Mouse (Mus musculus) heart, postnatal 0 days (tissue): ENCODE data around the gene Abhd6. TPM values are rescaled to one million over a fixed set of nuclear protein-coding genes. Genes with fewer than 3 reads are reported as not detected.

Experiments used
- ATAC-seq: fragments of 200-750 bp; cut with Nextera tagmentation; 2 replicates; pipeline ENCODE4 v1.8.0; 2017; ENCODE audit warnings: low read depth, moderate number of reproducible peaks, moderate library complexity; ENCODE audit not compliant: insufficient read depth
- DNase-seq: peaks from one replicate; pipeline ENCODE4 v3.0.0-alpha.2; 2016; ENCODE audit warnings: low spot score
- H3K27ac ChIP-seq: fragments of 300-500 bp; sonication (generic); 2 replicates; pipeline ENCODE4 v1.5.1; 2014; ENCODE audit warnings: low read depth, mild to moderate bottlenecking
- H3K27me3 ChIP-seq: fragments of 300-500 bp; sonication (generic); 2 replicates; pipeline ENCODE4 v1.6.1; 2014; ENCODE audit warnings: low read length, mixed read lengths; ENCODE audit not compliant: control insufficient read depth, insufficient read depth
- H3K36me3 ChIP-seq: fragments of 300-500 bp; sonication (generic); replicated peaks from 2 replicates; pipeline ENCODE4 v1.6.1; 2014; ENCODE audit warnings: low read length, mixed read lengths; ENCODE audit not compliant: control insufficient read depth, insufficient read depth
- H3K4me1 ChIP-seq: fragments of 300-500 bp; sonication (generic); 2 replicates; pipeline ENCODE4 v1.6.1; 2014; ENCODE audit warnings: antibody characterized with exemption; ENCODE audit not compliant: control insufficient read depth, insufficient read depth
- H3K4me2 ChIP-seq: fragments of 300-500 bp; sonication (generic); 2 replicates; pipeline ENCODE4 v1.6.1; 2014; ENCODE audit warnings: low read depth, mild to moderate bottlenecking, low read length, moderate library complexity
- H3K4me3 ChIP-seq: fragments of 300-500 bp; sonication (generic); 2 replicates; pipeline ENCODE4 v1.5.1; 2014; ENCODE audit warnings: low read depth, low read length
- H3K9ac ChIP-seq: fragments of 300-500 bp; sonication (generic); replicated peaks from 2 replicates; pipeline ENCODE4 v1.6.1; 2014; ENCODE audit warnings: low read depth, low read length, mixed read lengths
- H3K9me3 ChIP-seq: fragments of 300-500 bp; sonication (generic); replicated peaks from 2 replicates; pipeline ENCODE4 v1.6.1; 2016; ENCODE audit warnings: low read length; ENCODE audit not compliant: control insufficient read depth
- CTCF ChIP-seq: IDR thresholded peaks from 2 replicates; pipeline ENCODE4 v1.5.1; 2016; ENCODE audit warnings: antibody characterized with exemption, control low read depth, low read depth
- EP300 ChIP-seq: IDR thresholded peaks from 2 replicates; pipeline ENCODE4 v1.6.1; 2016; ENCODE audit warnings: antibody characterized with exemption, low read depth
- WGBS: fragments of 180-500 bp; shearing (Covaris S2); extraction: QIAGEN DNeasy Blood & Tissue Kit; methylation state at CpG from one replicate; pipeline ENCODE4 v1.1.7; 2014; 5-methylcytosine and 5-hydroxymethylcytosine counted together
- polyA plus RNA-seq: library from polyadenylated mRNA; unstranded; fragments of >200 nt; fragmentation: Nextera tagmentation; extraction: Ambion mirVana; gene quantifications from 2 replicates; pipeline ENCODE4 v1.2.1, GENCODE M21; 2015
- total RNA-seq: library from RNA; depleted of rRNA; stranded (reverse); fragments of >200 nt; gene quantifications from 2 replicates; pipeline ENCODE4 v1.2.3, GENCODE M21; 2014; ENCODE audit warnings: low replicate concordance

Abhd6 gene
- total and polyA plus RNA-seq, 2 experiments from 2014 or later, result 2.2 to 9.1 TPM

- Histone ChIP-seq H3K4me3 (no peak overlapping the region), H3K4me2 (no peak overlapping the region), H3K9me3 (no peaks in the 10 kb centered on the region), H3K4me1 (peaks cover 10% of the 10 kb centered on the region), H3K27ac (no peak overlapping the region), H3K36me3 (no peaks in the 10 kb centered on the region), H3K27me3 (no peaks in the 10 kb centered on the region), H3K9ac (no peak overlapping the region)
- TF ChIP-seq CTCF (no peak), EP300 (no peak)
- no peak for ATAC-seq
- no peak for DNase-seq
- 91% methylated on average over 1 of the region's 1 CpGs for WGBS
These were observed 17.3 kb downstream of the Abhd6 start for GRCm38 (mm10) chr14:8020011-8020410.

- H3K9ac ChIP-seq, result no peak overlapping the region
- peaks cover 11% of the 10 kb centered on the region for H3K4me1 ChIP-seq
- DNase-seq (no peak), ATAC-seq (no peak)
- TF ChIP-seq EP300, result no peak
- 84% methylated on average over 7 of the region's 7 CpGs for WGBS
- H3K9me3 ChIP-seq, result no peaks in the 10 kb centered on the region
- no peaks in the 10 kb centered on the region for H3K36me3 ChIP-seq
- H3K27me3 ChIP-seq, result no peaks in the 10 kb centered on the region
- H3K27ac ChIP-seq, result no peak overlapping the region
- no peak overlapping the region for H3K4me3 ChIP-seq
- H3K4me2 ChIP-seq, result no peak overlapping the region
These were observed 17.8 kb downstream of the Abhd6 start for GRCm38 (mm10) chr14:8020546-8020945.

- Histone ChIP-seq H3K27me3 (no peaks in the 10 kb centered on the region), H3K9ac (no peak overlapping the region), H3K4me1 (peaks cover 10% of the 10 kb centered on the region; the same call in 1 of the 2 replicates), H3K4me3 (no peak overlapping the region), H3K36me3 (no peaks in the 10 kb centered on the region), H3K4me2 (no peak overlapping the region), H3K9me3 (no peaks in the 10 kb centered on the region), H3K27ac (no peak overlapping the region)
- TF ChIP-seq EP300 (no peak), CTCF (no peak)
- DNase-seq (no peak), ATAC-seq (no peak)
- WGBS, result 47% methylated on average over 6 of the region's 6 CpGs
These were observed 21.8 kb downstream of the Abhd6 start for GRCm38 (mm10) chr14:8024469-8024868.

- DNase-seq (no peak), ATAC-seq (no peak)
- no peak overlapping the region for H3K4me3 ChIP-seq
- H3K27me3 ChIP-seq, result no peaks in the 10 kb centered on the region
- no peaks in the 10 kb centered on the region for H3K9me3 ChIP-seq
- H3K36me3 ChIP-seq, result no peaks in the 10 kb centered on the region
- no peak overlapping the region for H3K4me2 ChIP-seq
- no peak overlapping the region for H3K27ac ChIP-seq
- 94% methylated on average over 10 of the region's 10 CpGs for WGBS
- peaks cover 10% of the 10 kb centered on the region; the same call in 1 of the 2 replicates for H3K4me1 ChIP-seq
- no peak overlapping the region for H3K9ac ChIP-seq
- TF ChIP-seq CTCF (no peak), EP300 (no peak)
These were observed 22.2 kb downstream of the Abhd6 start for GRCm38 (mm10) chr14:8024936-8025335.

GRCm38 (mm10) chr14:8026769-8027531 is 24.2 kb downstream of the Abhd6 start:
- Histone ChIP-seq H3K27me3 (no peaks in the 10 kb centered on the region), H3K36me3 (no peaks in the 10 kb centered on the region), H3K4me3 (no peak overlapping the region), H3K9ac (no peak overlapping the region), H3K9me3 (no peaks in the 10 kb centered on the region), H3K4me1 (peaks cover 14% of the 10 kb centered on the region; the same call in 1 of the 2 replicates), H3K27ac (no peak overlapping the region), H3K4me2 (no peak overlapping the region)
- no peak for TF ChIP-seq EP300
- no peak for TF ChIP-seq CTCF
- no peak for ATAC-seq
- peak; percentile 27 for DNase-seq
- WGBS, result 56% methylated on average over 10 of the region's 10 CpGs

GRCm38 (mm10) chr14:8028086-8028485 is 25.4 kb downstream of the Abhd6 start:
- Histone ChIP-seq H3K4me2 (no peak overlapping the region), H3K4me3 (no peak overlapping the region), H3K4me1 (peaks cover 14% of the 10 kb centered on the region; the same call in 1 of the 2 replicates), H3K27me3 (no peaks in the 10 kb centered on the region), H3K9ac (no peak overlapping the region), H3K9me3 (no peaks in the 10 kb centered on the region), H3K36me3 (no peaks in the 10 kb centered on the region), H3K27ac (no peak overlapping the region)
- DNase-seq (no peak), ATAC-seq (no peak)
- TF ChIP-seq CTCF, result no peak
- 70% methylated on average over 5 of the region's 5 CpGs for WGBS
